Mouse (Mus musculus): Measurements from ENCODE around the gene Capsl.

- TF ChIP-seq MAFK (IDR thresholded peaks at IDR 0.05; ENCODE audit: insufficient read depth, low read depth, low read length) = no peak
- no peak for TF ChIP-seq HCFC1 (IDR thresholded peaks at IDR 0.05; ENCODE audit: borderline replicate concordance, insufficient read depth, low read length)
- no peak for TF ChIP-seq ZNF384 (IDR thresholded peaks at IDR 0.05; ENCODE audit: low read depth, low read length)
- no peak for TF ChIP-seq CHD2 (IDR thresholded peaks at IDR 0.05; ENCODE audit: low read depth, low read length)
Measured at GRCm38 (mm10) chr15:9473188-9473587, 37.4 kb downstream of the Capsl start.

All from ES-E14 (cell line).